Mouse (Mus musculus) thymus, postnatal 14 days (tissue): ENCODE results near the gene Adarb1.

ENCODE experiments used
- DNase-seq: peaks from one replicate; pipeline ENCODE4 v3.0.0; 2021

Gene Adarb1

DNA sequence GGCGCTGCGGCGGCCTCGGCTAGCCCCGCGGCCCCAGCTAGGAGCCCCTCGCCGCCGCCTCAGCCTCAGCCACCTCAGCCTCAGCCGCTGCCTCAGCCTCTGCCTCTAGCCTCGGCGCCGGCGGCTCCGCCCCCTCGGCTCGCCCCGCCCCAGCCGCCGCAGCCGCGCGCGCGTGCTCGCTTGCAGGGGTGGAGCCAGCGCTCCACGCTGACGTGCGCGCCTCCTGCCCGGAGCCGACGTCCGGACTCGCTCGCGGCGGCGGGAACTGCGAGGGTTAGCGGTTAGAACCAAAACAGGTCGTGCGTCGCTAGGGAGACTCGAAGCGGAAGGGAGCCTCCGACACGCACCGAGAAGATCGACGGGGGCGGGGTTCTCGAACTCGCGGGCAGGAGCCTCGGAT, at the start of gene Adarb1:
Adarb1 (minus strand) TSS at position 133 of the 400 bp plus-strand sequence.
- DNase-seq: peak; percentile 92

DNA sequence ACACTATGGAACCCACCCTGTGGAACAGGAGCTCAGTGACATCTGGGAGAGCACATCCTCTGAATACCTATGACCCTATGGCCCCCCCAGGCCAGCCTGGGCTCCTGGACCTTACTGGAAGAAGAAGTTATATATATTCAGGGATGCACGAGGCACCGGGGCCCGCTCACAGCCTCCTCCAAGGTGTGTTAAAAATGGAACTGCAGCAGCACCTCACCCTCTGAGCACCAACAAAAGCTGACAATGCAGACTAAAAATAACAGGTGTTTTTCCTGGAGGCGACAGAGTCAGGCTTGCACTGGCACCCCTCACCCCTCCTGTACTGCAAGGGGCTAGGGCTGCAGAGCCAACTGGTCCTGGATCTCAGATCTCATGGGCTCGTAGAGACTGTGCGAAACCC, 49.3 kb upstream of the Adarb1 start:
- DNase-seq: no peak

DNA sequence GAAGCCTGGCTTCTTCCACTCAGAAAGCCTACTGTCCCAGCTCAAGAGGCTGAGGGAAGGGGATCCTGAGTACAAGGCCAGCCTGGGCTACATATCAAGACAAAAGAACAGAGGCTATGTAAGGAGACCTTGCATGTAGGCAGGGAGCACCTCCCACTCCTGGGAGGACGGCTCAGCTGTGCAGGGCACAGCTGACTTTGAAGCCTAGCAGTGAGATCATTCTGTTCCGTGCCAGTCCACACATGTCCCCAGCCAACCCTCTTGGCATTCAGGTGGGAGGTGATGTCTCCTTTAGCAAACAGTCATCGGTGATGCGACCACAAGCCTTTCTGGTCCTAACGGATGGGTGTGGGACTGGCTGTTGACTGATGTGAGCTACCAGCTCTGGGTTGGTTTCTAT, 47.8 kb upstream of the Adarb1 start:
- no peak for DNase-seq

DNA sequence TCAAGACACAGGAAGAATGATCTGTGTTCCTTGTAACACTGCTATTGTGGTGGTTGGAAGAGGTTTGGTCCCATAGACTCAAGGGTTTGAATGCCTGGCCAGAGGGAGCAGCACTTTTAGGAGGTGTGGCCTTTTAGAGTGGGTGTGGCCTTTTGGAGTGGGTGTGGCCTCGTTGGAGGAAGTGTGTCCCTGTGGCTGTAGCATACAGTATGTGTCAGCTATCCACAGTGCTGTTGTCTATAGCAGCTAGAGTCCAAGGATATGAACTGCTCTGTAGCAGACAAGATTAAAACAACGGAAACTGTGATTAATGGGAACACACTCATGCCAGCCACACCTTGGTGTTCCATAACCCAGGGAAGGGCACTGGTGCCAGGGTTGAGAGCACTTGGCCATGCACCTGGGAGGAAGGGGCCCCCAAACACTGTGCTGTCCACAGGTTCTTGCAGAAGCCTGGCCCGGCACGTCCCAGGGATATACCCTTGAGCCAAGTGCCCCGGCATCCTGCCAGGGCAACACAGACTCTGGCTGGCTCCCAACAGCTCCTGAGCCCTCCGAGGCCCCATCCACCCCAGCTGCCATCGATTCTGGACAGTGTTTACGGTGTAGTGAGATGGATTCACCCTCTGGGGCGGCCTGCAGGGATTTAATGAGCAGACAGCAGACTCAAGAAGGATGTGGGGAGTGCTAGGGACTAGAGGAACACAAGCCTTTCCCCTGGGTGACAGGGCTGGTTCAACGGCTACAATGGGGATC, 46.3 kb upstream of the Adarb1 start:
- DNase-seq: peak; percentile 15

DNA sequence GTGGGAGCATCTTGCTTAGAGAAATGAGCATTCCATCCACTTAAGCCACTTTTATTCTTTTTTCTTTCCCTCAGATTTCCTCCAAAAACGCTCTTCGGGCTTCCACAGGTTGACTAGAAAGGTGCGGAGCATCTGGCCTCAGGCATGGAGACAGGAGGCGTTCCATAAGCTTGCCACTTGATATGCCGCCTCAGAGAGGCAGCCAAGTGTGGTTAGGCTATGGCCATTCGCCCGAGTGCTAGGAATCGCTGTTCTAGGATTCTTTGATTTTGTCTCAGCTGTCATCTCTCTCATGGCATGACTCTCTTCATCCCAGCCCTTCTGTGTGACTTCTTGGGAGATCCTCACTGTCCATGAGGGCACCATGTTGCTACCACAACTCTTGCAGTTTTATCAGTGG, 43.1 kb upstream of the Adarb1 start:
- no peak for DNase-seq

DNA sequence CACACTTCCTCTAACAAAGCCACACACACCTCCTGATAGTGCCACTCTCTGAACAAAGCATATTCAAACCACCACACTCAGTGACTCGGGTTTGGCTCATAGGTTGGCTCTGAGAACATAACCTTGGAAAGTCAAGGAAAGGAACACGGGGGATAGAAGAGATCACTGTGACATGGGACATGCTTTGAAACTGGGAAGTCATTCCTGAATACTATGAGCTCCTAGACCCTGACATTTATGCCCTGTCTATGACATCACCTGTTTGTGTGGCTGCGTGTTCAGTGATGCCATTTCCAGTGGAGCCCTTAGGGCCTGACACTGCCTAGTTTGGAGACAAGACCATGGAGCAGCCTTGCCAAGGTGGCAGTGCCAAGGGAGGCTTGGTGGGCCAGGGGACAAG, 39.6 kb upstream of the Adarb1 start:
- DNase-seq: no peak

DNA sequence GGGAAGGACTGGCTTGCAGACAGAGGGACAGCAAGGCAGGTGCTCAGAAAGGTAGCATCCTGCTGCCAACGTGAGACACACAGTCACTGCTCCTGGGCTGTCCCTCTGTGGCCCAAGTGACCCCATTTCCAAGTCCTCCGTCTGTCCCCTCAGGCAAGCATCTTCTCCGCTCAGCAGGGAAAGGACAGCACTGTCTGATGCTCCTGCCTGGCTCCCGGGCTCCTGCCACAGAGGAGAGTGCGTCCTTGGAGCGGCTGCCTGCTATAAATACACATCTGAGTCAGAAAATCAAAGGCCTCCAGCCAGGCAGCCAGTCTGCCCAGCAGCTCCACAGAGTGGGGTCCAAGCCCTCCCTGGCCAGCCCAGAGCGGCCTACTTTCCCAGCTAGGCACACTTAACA, 38.4 kb upstream of the Adarb1 start:
- no peak for DNase-seq

DNA sequence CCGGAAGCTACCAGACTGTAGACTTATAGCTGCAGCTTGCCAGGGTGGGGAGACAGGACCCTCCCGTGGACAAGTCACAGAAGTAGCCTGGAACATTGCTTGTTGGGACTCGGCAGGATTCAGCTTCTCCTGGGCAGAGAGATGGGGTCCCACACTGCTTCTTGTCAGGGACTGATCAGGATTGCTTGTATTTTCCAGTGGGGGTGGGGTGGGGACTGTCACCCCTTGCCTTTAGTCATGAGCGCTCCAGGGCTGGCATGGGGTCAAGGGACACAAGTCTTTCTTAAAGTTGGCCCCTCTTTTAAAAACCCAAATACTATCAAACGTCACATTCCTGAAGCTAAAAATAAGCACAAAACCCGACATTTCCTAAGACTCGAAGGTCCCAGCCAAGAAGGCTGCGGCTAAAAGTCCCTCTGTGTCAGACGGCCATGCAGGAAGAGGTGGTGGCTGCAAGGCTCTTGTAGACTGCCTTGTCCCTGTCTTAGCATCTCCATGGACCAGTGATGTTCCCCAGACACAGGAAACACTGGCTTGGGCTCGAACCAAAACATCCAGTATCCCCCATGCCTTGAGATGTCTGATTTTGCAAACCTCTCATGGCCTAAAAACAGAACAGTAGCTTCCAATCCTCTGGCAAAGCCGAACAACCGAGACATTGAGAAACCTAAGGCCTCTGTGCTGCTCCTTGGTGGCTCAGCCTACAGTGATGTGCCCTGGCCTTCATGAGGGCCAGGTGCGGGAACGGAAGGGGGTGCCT, 37.4 kb upstream of the Adarb1 start:
- no peak for DNase-seq

DNA sequence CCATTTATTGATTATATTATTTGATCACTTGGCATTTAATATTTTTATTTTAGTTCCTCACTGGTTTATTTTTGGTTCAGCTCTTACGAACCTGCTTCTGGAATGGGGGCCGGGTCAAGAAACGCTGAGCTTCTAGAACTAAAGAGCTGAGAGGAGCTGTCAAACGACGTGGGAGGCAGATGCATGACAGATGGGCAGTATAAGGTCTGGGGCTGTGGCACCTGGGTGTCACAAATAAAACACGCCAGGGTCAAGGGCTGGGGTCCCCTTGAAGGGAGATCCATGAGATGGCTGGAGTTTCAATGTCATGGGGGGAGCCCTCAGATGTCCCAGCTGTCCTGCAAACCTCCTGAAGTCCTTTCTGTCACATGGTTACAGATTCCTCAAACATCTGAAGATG, 36.7 kb upstream of the Adarb1 start:
- DNase-seq: no peak

DNA sequence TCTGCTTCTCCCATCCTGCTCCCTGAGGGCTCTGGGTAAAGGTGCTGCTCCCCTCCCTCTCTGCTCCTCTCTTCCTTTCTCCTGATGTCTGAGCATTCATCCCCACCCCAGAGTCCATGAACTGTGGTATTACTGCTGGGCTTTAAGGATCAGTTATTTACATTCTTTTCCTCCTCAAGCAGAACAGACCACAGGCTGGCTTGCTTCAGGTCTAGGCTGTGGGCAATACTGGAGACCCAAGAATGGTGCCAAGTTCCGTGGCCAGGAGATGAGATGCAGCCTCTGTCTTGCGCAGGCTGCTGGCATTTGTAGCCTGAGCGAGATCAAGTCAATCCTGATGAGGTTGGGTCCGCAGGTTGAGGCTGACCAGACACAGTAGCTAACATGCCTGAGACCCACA, 33.8 kb upstream of the Adarb1 start:
- no peak for DNase-seq

DNA sequence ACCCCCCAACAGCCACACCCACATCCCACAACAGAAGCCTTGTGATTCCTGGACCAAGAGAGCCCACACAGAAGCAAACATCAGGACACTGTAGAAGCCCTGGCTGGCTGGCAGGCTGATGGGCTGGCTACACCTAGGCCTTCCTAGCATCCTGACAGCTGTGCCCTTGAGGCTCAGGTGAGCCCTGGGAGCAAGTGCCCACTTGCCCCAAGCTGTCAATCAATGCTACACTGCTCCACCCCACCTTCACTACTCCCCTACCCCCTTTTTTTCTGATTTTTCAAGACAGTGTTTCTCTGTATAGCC, 32.0 kb upstream of the Adarb1 start:
- no peak for DNase-seq

DNA sequence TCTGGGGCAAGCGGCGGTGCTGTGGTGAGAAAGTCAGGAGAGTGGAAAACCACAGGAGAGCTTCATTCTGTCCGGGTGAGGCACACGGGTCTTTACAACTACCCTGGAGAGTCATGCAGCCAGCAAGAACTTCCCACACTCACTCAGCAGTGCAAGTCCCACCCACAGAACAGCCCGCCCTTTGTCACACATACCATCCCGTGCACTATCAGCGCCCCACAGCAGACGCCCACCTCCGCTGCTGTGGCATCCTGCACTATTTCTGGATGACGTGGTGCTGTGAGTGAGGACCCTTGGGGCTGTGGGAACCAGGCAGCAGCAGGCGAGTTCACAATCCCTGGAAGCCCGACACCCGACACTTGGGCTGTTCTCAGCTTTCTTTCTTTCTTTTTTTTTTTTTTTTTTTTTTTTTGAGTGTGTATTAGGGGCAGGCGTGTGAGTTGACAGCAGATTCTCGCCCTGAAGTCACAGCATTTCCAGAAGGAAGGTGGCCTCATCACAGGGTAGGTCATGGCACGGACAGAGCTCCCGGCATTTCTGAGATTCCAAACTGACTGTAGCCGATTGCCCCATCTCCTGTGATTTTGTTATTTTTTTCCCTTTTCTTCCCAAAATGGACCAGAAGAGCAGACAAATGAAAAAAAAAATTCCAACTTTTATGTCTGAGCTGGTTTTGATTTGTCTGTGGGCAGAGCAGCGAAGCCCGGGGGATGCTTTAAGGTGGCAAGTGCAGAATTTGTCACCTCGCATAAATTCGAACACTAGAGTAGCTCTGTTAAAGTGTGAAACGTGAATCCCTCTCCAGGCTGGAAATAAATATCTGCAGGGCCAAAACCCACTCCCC, 31.5 kb upstream of the Adarb1 start:
- no peak for DNase-seq

DNA sequence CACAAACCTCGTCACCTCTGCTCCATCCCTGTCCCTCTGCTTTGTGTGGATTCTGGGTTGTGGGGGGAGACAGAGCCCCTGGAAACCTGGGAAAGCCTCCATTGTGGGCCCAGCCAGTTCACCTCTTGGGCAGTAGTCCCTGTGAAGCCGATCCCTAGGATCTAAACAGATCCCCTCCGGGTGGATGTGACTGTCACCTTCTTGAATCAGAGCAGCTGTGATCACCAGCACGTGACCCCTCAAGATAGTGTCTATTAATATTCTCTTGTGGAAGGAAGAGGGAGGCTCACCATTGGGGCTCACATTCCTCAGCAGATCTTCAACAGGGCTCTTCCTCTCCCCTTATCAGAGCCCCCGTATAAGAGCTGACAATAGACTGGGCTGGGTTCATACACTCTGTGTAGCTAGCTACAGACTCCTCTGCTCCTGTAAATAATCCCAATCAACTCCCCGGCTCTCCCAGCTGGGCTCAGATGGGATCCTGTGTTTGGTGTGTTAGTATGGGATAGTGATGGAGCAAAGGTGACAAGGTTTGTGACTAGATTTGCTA, 30.7 kb upstream of the Adarb1 start:
- DNase-seq: no peak

DNA sequence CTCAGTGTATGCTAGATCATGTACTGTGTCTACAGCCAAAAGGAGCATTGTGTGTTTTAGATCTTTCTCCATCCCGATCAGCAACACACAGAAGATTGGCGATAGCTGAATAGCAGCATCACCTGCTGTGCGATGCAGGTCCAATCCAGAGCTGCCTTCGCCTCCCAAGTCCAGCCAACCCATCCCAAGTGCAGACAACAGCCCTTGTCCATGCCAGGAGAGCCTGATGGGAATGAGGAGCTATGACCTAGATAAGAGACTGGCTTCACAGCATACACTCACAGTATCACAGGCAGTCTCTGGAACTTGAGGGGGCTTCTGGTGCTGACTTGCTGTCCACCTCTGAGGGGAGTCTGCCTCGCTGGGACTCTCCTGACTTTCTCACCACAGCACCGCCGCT, 30.1 kb upstream of the Adarb1 start:
- DNase-seq: no peak

DNA sequence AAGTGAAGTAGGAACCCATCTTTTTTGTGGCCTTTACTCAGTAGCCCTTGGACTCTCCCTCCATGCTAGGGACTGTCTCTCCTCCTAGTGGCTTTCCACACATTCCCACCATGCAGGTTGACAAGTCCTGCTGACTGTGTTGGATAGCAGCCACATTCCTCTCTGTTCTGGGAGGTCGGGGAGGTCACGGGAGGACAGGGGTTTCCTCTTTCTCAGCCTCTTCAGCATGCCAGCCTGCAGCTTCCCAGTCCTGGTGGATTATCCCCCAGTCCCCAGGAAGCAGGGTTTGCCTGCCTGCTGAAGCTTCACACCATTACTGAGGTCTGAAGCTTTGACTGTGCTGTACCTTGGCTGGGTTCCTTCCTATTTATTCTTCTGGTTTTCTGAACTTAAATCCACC, 29.7 kb upstream of the Adarb1 start:
- DNase-seq: no peak

DNA sequence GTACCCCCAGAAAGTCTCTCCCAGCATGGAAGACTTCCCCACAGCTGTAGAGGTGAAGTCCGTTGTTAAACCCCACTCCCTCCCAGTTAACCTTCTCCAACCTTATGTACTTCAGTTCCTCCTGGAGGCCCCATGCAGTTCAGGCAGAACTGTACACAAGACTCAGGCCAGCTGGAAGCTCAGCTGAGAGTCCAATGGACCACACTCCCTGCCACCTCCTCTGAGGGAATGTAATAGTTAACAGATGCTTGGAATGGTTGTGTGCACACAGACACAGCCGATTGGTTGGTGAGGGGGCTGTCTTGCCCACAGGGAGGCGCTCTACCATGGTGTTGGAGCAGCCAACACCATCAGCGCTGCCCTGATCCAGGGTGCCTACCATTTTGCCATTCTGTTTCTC, 24.2 kb upstream of the Adarb1 start:
- no peak for DNase-seq

DNA sequence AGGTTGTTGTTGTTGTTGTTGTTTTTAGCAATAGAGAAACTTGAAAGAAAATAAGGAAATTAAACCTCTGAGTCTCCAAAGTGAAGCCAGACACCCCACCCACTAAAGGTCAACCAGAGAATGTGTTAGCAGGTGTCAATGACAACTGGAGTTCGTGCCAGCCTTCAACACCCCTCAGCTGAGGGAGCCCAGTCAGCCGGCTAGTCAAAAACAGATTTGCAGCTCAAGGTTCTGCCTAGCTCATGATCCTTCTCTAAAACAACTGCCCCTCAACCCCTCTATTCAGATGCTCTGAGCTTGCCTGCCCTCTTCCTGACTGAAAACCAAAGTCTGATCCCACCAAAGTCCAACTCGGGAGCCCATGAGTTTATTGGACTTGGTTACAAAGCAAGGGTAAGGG, 23.7 kb upstream of the Adarb1 start:
- DNase-seq: no peak

DNA sequence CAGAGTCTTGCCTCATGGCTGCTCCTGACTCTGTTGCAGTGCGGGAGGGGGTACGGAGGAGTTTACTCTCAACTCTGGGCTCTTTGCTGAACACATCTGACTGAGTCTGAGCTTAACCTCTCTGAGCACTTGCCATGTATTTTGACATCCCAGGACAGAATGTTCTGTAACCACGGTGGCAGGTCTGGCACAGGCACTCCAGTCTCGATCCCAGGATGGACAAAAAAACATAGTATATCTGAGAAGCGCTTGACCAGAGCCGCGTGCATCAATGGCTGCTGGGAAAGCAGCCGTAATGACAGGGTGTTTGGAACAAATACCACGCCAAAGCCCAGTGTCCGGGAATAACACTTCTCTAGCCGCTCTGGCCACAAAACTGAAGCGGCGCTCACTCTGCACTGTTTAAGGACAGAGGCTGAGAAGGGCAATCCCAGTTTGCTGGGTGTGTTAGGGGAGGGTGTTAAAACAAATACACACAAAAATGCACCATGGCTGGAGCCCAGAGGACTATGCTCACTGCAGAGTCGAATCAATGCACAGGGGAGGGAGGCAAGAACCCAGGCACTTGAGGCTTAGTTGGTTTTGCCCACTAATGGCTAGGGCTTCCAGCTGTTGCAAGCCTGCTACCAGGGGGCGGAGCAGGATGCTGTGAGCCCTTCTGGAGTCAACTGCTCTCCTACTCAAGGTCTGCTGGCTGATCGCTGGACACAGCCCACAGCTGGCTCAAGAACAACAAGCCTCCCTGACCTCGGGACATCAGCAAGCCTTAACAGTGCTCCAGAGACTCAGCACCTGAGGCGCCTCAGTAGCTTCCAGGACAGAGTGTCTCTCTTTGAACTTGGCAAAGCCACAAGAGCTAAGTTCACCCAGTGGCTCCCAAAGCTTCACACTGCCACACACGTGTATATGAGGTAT, 23.0 kb upstream of the Adarb1 start:
- DNase-seq: no peak

DNA sequence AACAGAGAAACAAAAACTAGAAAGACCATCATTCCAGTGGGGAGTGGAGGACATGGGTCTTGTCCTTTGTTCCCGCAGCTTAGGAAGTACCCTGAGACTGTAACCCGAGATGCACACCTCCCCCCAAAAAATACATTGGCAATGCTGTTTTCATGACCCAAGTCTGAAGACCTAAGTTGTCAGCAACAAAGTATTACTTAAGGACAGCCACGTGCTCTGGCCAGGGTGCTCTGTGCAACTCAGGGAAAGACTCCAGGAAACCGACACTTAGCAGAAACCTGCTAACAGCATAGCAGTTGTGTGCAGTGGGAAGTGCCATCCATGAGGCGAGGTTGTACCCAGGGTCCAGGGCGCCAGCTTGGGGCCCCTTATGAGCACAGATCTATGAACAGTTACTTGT, 22.2 kb upstream of the Adarb1 start:
- no peak for DNase-seq

DNA sequence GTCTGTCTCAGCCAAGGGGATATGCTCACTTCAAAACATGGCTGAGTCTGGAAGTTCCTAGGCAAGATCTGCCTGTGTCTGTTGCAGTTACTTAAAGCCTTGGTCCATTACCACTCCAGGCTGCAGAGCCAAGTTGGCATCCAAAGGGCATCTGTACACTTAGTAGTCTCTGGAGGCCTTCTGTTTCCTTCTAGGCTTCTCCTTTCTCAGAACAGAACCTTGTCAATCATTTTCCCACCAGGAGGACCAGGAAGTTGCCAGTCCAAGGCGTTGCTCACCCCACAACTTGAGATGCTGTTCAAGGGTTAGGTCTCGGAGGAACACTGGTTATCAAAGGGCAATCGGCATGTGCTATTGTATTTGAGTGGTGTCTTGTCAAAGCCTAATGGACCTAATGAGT, 21.0 kb upstream of the Adarb1 start:
- no peak for DNase-seq

DNA sequence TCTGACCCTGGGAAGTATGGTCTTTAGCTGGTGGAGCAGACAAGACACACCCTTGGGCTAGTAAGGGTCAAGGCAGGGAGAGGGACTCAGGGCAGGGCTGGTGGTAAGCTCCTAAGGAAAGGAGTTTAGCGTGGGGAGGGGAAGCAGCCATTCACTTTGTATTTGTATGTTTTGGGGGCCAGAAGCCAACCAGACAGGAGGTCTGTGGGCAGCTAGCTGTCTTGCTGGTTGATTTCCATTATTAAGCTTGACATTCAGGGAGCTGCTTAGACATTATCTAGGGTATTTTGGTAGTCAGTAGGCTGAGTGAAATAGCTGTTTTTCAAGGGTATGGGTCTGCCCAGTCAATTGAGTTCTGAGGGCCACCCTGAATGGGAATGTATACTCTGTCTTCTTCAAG, 20.0 kb upstream of the Adarb1 start:
- DNase-seq: no peak

DNA sequence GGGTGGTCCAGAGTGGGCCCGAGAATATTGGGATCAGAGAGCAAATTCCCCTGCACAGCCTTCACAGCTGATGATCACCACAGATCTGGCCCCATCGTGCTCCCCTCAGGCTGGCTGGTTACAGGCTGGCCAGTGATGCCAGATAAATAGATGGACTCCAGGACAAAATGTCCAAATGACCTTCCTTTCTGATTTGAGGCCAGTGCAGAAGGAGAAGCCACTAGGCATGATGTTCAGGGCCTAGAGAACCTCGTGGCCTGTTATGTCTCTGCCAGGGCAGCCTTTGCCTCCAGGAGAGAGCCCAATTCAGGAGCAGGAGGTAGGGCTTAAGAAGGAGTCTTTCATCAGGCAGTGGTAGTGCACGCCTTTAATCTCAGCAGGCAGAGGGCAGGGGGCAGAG, 17.3 kb upstream of the Adarb1 start:
- no peak for DNase-seq
